Mouse (Mus musculus): Measurements from ENCODE around the gene Srrt. TPM values are rescaled to one million over a fixed set of nuclear protein-coding genes. Genes with fewer than 3 reads are reported as not detected.

The Srrt gene
- polyA plus RNA-seq, 1 experiment from 2014 or later, result 141 TPM

DNA sequence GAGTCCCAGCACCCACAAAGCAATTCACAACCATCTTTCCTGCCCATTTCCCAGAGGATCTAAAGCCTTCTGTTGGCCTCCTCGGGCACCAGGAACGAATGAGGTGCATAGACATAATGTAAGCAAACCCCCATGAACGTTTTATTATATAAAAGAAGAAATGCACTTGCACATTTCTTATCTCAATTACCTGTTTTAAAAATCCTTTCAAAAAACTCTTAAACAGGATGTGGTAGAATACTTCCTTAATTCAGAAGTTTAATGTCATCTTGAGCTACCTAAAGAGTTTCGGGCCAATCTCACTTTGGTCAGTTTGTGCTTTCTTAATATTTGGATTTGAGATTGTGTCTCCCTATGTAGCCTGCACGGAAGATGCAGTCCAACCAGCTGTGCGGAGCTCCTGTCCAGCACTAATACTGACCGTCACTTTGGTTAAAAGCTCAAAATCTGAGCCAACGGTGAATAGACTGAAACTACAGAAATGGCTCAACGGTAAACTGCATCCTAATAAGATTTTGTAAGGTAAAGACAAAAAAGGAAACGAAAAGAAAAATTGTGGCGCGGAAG, 952 bp downstream of the Srrt start:
- H3K27ac ChIP-seq (ENCODE audit: low read depth), result peak overlapping the region; percentile 95
- H3K4me2 ChIP-seq, result peak overlapping the region; percentile 81
- peaks cover 17% of the 10 kb centered on the region for H3K4me1 ChIP-seq (ENCODE audit: insufficient read depth)
- ATAC-seq (ENCODE audit: insufficient read depth) (no peak), DNase-seq (peak; percentile 33)
- peaks cover 74% of the 10 kb centered on the region for H3K36me3 ChIP-seq (ENCODE audit: insufficient read depth)
- peak overlapping the region; percentile 94 for H3K4me3 ChIP-seq (ENCODE audit: low read depth, low read length)
- TF ChIP-seq CTCF (IDR thresholded peaks at IDR 0.05; ENCODE audit: low read depth), result no peak
- H3K9ac ChIP-seq, result peak overlapping the region; percentile 97
- no peaks in the 10 kb centered on the region for H3K9me3 ChIP-seq (ENCODE audit: low read depth, low read length)
- no peaks in the 10 kb centered on the region for H3K27me3 ChIP-seq (ENCODE audit: insufficient read depth, low read length)
- WGBS, result 6% methylated on average over 12 of the region's 12 CpGs

DNA sequence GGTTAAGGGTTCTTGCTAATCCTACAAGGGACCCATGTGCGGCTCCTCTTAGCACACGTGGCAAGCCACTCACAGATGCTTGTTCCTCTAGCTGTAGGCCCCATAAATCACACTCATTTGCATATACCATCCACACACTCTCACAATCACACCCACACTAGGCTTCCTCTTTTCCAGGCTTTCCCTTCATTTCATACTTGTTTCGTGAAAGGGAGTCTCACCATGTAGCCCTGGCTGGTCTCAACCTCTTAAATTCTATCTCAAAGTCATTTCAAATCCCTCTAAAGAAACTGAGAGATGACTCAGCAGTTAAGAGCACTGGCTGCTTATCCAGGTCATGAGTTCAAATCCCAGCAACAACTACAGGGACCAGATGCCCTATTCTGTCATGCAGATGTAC, 1.7 kb downstream of the Srrt start:
- ATAC-seq (ENCODE audit: insufficient read depth), result no peak
- 51% methylated on average over 3 of the region's 3 CpGs for WGBS
- Histone ChIP-seq H3K27ac (ENCODE audit: low read depth) (no peak overlapping the region), H3K4me2 (peak overlapping the region; percentile 81), H3K27me3 (ENCODE audit: insufficient read depth, low read length) (no peaks in the 10 kb centered on the region), H3K36me3 (ENCODE audit: insufficient read depth) (peaks cover 74% of the 10 kb centered on the region), H3K9ac (peak overlapping the region; percentile 97), H3K9me3 (ENCODE audit: low read depth, low read length) (no peaks in the 10 kb centered on the region), H3K4me1 (ENCODE audit: insufficient read depth) (peaks cover 17% of the 10 kb centered on the region), H3K4me3 (ENCODE audit: low read depth, low read length) (peak overlapping the region; percentile 94)
- no peak for TF ChIP-seq CTCF (IDR thresholded peaks at IDR 0.05; ENCODE audit: low read depth)
- DNase-seq, result no peak

DNA sequence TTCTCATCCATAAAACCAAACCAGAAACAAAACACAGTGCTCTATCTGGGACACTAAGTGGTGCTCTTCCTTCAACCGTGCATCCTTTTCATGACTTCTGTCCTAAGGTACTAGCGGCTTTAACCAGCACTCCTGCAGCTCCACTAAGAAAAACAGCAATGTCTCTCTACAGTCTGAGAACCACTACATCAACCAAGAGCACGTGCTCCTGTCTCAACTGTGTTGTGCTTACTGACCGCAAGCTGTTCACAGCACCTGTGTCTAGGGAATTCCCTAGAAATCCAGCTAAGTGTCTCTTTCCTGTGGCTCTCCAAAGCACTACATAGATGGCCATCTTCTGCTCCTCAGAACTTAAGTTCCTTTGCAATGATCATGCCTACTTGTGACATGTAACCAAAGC, 2.7 kb downstream of the Srrt start:
- DNase-seq (no peak), ATAC-seq (ENCODE audit: insufficient read depth) (no peak)
- 47% methylated on average over 4 of the region's 4 CpGs for WGBS
- 0 out of 2 replicates have a peak overlapping the region, but pooled peaks have one; percentile 2 for H3K4me3 ChIP-seq (ENCODE audit: low read depth, low read length)
- 0 out of 2 replicates have a peak overlapping the region, but pooled peaks have one; percentile 10 for H3K9ac ChIP-seq
- TF ChIP-seq CTCF (IDR thresholded peaks at IDR 0.05; ENCODE audit: low read depth), result no peak
- peaks cover 17% of the 10 kb centered on the region for H3K4me1 ChIP-seq (ENCODE audit: insufficient read depth)
- H3K27ac ChIP-seq (ENCODE audit: low read depth), result no peak overlapping the region
- H3K36me3 ChIP-seq (ENCODE audit: insufficient read depth), result peaks cover 74% of the 10 kb centered on the region
- H3K9me3 ChIP-seq (ENCODE audit: low read depth, low read length), result no peaks in the 10 kb centered on the region
- H3K27me3 ChIP-seq (ENCODE audit: insufficient read depth, low read length), result no peaks in the 10 kb centered on the region
- peak overlapping the region; percentile 81 for H3K4me2 ChIP-seq

DNA sequence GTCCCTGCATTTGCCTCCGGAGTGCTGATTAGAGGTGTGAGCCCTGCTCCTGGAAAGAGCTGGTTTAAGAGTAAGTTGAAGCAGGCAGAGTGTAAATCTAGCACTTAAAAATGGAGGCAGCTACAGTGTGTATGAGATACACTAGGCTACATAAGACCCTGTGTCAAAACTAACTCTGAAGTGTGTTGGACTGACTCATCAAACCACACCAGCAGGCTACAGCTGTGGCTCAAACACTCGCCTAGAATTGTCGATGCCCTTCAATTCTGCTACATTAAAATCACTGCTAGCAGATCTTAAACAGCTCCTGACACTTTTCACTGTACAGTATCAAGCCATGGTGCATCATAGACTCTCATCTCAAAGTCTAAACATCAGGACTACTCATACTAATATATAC, 3.3 kb downstream of the Srrt start:
- H3K27ac ChIP-seq (ENCODE audit: low read depth), result no peak overlapping the region
- H3K9me3 ChIP-seq (ENCODE audit: low read depth, low read length), result no peaks in the 10 kb centered on the region
- peaks cover 74% of the 10 kb centered on the region for H3K36me3 ChIP-seq (ENCODE audit: insufficient read depth)
- H3K4me3 ChIP-seq (ENCODE audit: low read depth, low read length), result no peak overlapping the region
- WGBS, result 63% methylated on average over 3 of the region's 3 CpGs
- DNase-seq (no peak), ATAC-seq (ENCODE audit: insufficient read depth) (no peak)
- H3K4me1 ChIP-seq (ENCODE audit: insufficient read depth), result peaks cover 17% of the 10 kb centered on the region
- peak overlapping the region; percentile 81 for H3K4me2 ChIP-seq
- no peaks in the 10 kb centered on the region for H3K27me3 ChIP-seq (ENCODE audit: insufficient read depth, low read length)
- no peak for TF ChIP-seq CTCF (IDR thresholded peaks at IDR 0.05; ENCODE audit: low read depth)
- H3K9ac ChIP-seq, result no peak overlapping the region

DNA sequence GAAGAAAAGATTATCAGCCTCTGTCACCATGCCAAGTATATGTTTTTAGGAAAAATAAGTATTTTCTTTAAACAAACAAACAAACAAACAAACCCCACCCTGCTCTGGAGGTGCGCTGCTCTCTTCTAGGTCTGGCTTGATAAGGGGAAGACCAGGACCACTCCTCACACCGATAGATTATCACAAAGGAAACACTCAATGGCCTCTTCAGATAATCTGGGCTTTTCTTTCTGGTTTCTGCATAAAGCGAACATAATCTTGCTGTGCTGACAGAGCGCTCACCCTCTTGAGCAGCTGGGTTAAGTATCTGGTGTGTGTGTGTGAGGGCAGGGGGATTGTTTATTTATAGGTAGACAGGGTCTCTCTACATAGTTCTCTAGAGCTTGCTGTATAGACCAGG, 3.9 kb downstream of the Srrt start:
- Histone ChIP-seq H3K4me2 (no peak overlapping the region), H3K4me3 (ENCODE audit: low read depth, low read length) (no peak overlapping the region), H3K4me1 (ENCODE audit: insufficient read depth) (peaks cover 17% of the 10 kb centered on the region), H3K27ac (ENCODE audit: low read depth) (no peak overlapping the region), H3K9me3 (ENCODE audit: low read depth, low read length) (no peaks in the 10 kb centered on the region), H3K9ac (no peak overlapping the region), H3K27me3 (ENCODE audit: insufficient read depth, low read length) (no peaks in the 10 kb centered on the region), H3K36me3 (ENCODE audit: insufficient read depth) (peaks cover 74% of the 10 kb centered on the region)
- no peak for TF ChIP-seq CTCF (IDR thresholded peaks at IDR 0.05; ENCODE audit: low read depth)
- DNase-seq, result no peak
- ATAC-seq (ENCODE audit: insufficient read depth), result no peak
- 52% methylated on average over 4 of the region's 4 CpGs for WGBS

DNA sequence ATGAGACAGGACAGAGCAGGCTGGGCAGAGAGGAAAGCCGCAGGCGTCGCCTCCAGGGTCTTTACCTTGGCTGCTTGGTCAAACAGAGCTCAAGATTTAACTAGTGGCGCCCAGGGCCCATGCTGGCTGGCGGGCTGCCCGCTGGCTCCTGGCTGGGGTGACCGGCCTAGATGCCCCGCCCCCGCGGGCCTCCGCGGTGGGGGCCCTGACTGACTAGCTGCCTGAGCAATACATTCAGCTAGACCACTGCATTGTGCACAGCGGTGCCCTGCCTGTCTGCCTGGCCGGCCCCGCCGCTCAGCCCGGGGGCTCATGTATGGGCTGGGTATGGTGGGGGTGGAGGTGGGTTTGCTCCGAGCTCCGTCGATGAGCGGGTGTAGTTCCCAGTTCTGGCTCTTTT, 6.2 kb downstream of the Srrt start:
- Histone ChIP-seq H3K27me3 (ENCODE audit: insufficient read depth, low read length) (no peaks in the 10 kb centered on the region), H3K9me3 (ENCODE audit: low read depth, low read length) (no peaks in the 10 kb centered on the region), H3K27ac (ENCODE audit: low read depth) (no peak overlapping the region), H3K36me3 (ENCODE audit: insufficient read depth) (peaks cover 94% of the 10 kb centered on the region), H3K4me1 (ENCODE audit: insufficient read depth) (peaks cover 15% of the 10 kb centered on the region), H3K9ac (no peak overlapping the region), H3K4me3 (ENCODE audit: low read depth, low read length) (no peak overlapping the region), H3K4me2 (no peak overlapping the region)
- WGBS, result 79% methylated on average over 21 of the region's 21 CpGs
- DNase-seq, result peak; percentile 60
- TF ChIP-seq CTCF (IDR thresholded peaks at IDR 0.05; ENCODE audit: low read depth), result no peak
- no peak; the same call in 1 of the 2 replicates for ATAC-seq (ENCODE audit: insufficient read depth)

DNA sequence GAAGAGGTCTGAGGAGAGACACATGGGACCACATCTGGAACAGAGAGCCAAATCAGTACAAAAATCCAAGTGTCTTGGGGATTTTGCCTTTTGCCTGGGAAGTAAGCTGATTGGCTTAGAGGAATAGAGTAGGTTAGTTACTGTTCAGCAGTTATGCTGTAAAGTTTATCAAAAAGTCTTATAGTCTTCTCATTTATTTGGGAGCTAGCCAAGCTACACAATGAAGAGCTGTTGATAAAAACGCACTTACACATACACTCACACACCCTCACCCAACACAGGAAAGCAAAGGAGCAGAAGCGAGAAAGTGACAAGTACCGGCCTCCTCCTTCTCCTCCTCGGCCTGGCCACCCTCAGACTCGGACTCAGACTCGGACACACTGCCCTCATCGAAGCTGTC, 8.2 kb downstream of the Srrt start:
- no peak overlapping the region for H3K9ac ChIP-seq
- TF ChIP-seq CTCF (IDR thresholded peaks at IDR 0.05; ENCODE audit: low read depth), result no peak
- no peaks in the 10 kb centered on the region for H3K9me3 ChIP-seq (ENCODE audit: low read depth, low read length)
- H3K27ac ChIP-seq (ENCODE audit: low read depth), result no peak overlapping the region
- H3K36me3 ChIP-seq (ENCODE audit: insufficient read depth), result peaks cover 96% of the 10 kb centered on the region
- no peak overlapping the region for H3K4me2 ChIP-seq
- 85% methylated on average over 7 of the region's 7 CpGs for WGBS
- no peak for ATAC-seq (ENCODE audit: insufficient read depth)
- no peaks in the 10 kb centered on the region for H3K4me1 ChIP-seq (ENCODE audit: insufficient read depth)
- DNase-seq, result no peak
- H3K4me3 ChIP-seq (ENCODE audit: low read depth, low read length), result no peak overlapping the region
- no peaks in the 10 kb centered on the region for H3K27me3 ChIP-seq (ENCODE audit: insufficient read depth, low read length)
